Mouse (Mus musculus): ENCODE results near the gene Cpne4. TPM values are rescaled to one million over a fixed set of nuclear protein-coding genes. Genes with fewer than 3 reads are reported as not detected.

Cpne4 gene
- total RNA-seq, 4 experiments from 2014 or later = 0.25 to 0.40 (median 0.32) TPM

- DNase-seq (ENCODE audit: low spot score) = no peak
Observed at GRCm38 (mm10) chr9:105046014-105046413, 498.9 kb downstream of the Cpne4 start.

- no peak for DNase-seq (ENCODE audit: low spot score)
Observed at GRCm38 (mm10) chr9:105048351-105048750, 501.3 kb downstream of the Cpne4 start.

GRCm38 (mm10) chr9:105049636-105050035 lies 502.6 kb downstream of the Cpne4 start:
- no peak for DNase-seq (ENCODE audit: low spot score)

- DNase-seq (ENCODE audit: low spot score) = no peak
Observed at GRCm38 (mm10) chr9:105050257-105050656, 503.2 kb downstream of the Cpne4 start.

GRCm38 (mm10) chr9:105053147-105053557 lies 506.1 kb downstream of the Cpne4 start, which contains the start of gene Mrpl3:
Gene Mrpl3, plus strand, starts transcription at chr9:105053239.
- DNase-seq (ENCODE audit: low spot score) = peak; percentile 85

GRCm38 (mm10) chr9:105053812-105054211 lies 506.7 kb downstream of the Cpne4 start:
- DNase-seq (ENCODE audit: low spot score) = no peak

- DNase-seq (ENCODE audit: low spot score) = no peak
Observed at GRCm38 (mm10) chr9:105069106-105069505, 522.0 kb downstream of the Cpne4 start.

GRCm38 (mm10) chr9:105072991-105073748 lies 526.1 kb downstream of the Cpne4 start:
- DNase-seq (ENCODE audit: low spot score) = no peak

- no peak for DNase-seq (ENCODE audit: low spot score)
Observed at GRCm38 (mm10) chr9:105074851-105075250, 527.8 kb downstream of the Cpne4 start.

- DNase-seq (ENCODE audit: low spot score) = no peak
Observed at GRCm38 (mm10) chr9:105076756-105077424, 529.8 kb downstream of the Cpne4 start.

- DNase-seq (ENCODE audit: low spot score) = no peak
Observed at GRCm38 (mm10) chr9:105078460-105078859, 531.4 kb downstream of the Cpne4 start.

GRCm38 (mm10) chr9:105080246-105080645 lies 533.2 kb downstream of the Cpne4 start:
- DNase-seq (ENCODE audit: low spot score) = no peak

Small RNA genes lying within 50 kb of the gene (microRNA-seq; reads per million reads assigned to microRNA genes)
- not detected for gene Gm23391

Other genes with a start within 250 kb of the Cpne4 start
- gene Acpp, start 209.5 kb upstream of the Cpne4 start, total RNA-seq (2022) = under 1 TPM in 1 of 4 experiments, not detected in 3; 0.17 TPM

Data from heart, adult 8-10 months (tissue).